Mouse (Mus musculus) thymus, adult 2 months (tissue): ENCODE results near the gene Otop1.

Source experiments
- CTCF ChIP-seq: fragments of 200-500 bp; IDR thresholded peaks from 2 replicates; pipeline ENCODE4 v1.5.1; 2012; ENCODE audit warnings: mild to moderate bottlenecking, control low read depth, low read length, moderate library complexity, borderline replicate concordance; ENCODE audit not compliant: control insufficient read depth, poor library complexity, insufficient read depth; ENCODE audit errors: extremely low read depth
- POLR2A ChIP-seq: fragments of 200-500 bp; IDR thresholded peaks from 2 replicates; pipeline ENCODE4 v1.6.1; 2012; ENCODE audit warnings: mild to moderate bottlenecking, low read length, control low read depth, moderate library complexity; ENCODE audit not compliant: control insufficient read depth, poor library complexity, insufficient read depth; ENCODE audit errors: extremely low read depth

GRCm38 (mm10) chr5:38309795-38310194 is 34.0 kb downstream of the Otop1 start:
- TF ChIP-seq CTCF (no peak), POLR2A (no peak)
